Mouse (Mus musculus) brain, embryonic 14.5 days (tissue): ENCODE results near the gene Pom121l2.

Experiments
- CTCF ChIP-seq: fragments of 200-500 bp; IDR thresholded peaks from 2 replicates; pipeline ENCODE4 v1.5.1; 2012; ENCODE audit warnings: inconsistent platforms, mild to moderate bottlenecking, moderate library complexity, borderline replicate concordance; ENCODE audit not compliant: insufficient read depth, insufficient read length; ENCODE audit errors: extremely low read depth
- POLR2A ChIP-seq: fragments of 200-500 bp; IDR thresholded peaks from 2 replicates; pipeline ENCODE4 v1.6.1; 2012; ENCODE audit warnings: mild to moderate bottlenecking, inconsistent platforms, borderline replicate concordance; ENCODE audit not compliant: poor library complexity, insufficient read depth, insufficient read length, severe bottlenecking; ENCODE audit errors: extremely low read depth

- TF ChIP-seq CTCF (no peak), POLR2A (no peak)
Measured at GRCm38 (mm10) chr13:21997821-21998220, 16.8 kb downstream of the Pom121l2 start.
